Mouse (Mus musculus): ENCODE data around the gene Eci2. TPM values are rescaled to one million over a fixed set of nuclear protein-coding genes. Genes with fewer than 3 reads are reported as not detected.
"Not testable (repeated sequence)": the region's sequence is repeated elsewhere in the genome, so short reads cannot be mapped to it uniquely, and the experiment has no call there.

Gene Eci2
- 94.5 and 110 TPM in 2 replicates for total RNA-seq (2021)
- long read RNA-seq, transcript Eci2-211 (10 exons, 1,426 nt), result major isoform, 68 of 237 reads
- long read RNA-seq, transcript Eci2-213 (10 exons, 1,414 nt), result minor isoform, 13 of 237 reads
- long read RNA-seq, transcript Eci2-201 (10 exons, 1,746 nt), result minor isoform, 57 of 237 reads
- long read RNA-seq, partial matches to known transcripts, result 4 of 237 reads
- long read RNA-seq, other reads (novel, unspliced or antisense), result 93 of 237 reads

GRCm38 (mm10) chr13:35026879-35027278, at the start of gene Eci2:
Eci2 (minus strand) TSS chr13:35027096.
- peak; percentile 8 for DNase-seq

DNA sequence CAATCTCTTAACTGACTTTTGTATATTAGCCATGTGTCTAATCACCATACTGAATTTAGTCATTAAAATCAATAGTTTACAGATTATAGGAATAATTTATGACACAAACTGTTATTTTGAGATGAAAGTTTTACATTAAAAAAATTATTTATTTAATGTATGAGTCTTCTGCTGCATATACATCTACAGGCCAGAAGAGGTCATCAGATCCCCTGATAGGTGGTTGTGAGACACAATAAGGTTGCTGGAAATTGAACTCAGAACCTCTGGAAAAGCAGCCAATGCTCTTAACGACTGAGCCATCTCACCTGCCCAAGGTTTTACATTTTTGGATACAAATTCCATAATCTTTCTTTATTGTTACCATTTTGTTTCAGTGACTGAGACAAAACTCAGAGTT, 48.0 kb upstream of the Eci2 start:
- DNase-seq, result no peak

DNA sequence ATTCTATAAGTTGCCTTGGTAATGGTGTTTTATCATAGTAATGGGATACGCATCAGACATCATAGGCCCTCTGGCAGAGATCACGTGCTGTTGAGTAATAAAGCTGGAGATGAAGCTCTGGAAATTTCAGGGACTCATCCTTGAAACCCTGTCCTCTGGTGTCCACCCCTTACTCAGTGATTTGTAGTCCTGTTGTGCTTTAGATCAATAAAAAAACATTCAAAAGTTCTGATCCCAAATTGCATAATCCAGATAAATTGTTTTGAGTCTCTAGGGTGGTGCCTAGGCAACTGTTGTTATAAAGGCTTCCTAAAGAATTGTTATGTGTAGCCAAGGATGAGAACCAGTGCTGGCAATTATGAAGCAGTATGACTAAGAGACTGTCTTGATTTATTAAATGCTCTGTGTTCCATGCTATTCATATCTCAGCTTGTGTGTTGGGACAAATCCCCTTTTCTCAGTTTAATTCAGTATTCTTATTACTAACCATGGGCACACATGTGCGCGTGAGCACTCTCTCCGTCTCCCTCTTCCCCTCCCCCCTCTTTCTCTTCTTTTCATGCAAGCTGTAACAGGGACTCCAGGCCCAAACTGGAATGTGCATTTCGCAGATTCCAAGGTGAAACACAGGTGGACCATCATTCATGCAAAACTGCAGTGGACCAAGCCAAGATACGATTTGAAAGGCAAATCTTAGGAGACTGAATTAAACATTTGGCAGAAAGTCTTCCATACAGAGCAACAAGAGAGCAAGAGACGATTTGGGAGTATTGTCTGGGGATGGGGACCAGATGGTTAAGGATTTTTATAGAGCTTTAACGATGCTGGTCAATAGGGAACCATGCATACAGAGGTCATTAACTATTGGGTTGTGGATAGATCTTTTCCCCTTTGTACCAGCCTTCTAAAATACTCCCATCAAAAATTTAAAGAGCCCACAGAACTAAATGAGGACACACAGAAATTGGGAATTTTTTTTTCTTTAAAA, 43.9 kb upstream of the Eci2 start:
- DNase-seq, result no peak

DNA sequence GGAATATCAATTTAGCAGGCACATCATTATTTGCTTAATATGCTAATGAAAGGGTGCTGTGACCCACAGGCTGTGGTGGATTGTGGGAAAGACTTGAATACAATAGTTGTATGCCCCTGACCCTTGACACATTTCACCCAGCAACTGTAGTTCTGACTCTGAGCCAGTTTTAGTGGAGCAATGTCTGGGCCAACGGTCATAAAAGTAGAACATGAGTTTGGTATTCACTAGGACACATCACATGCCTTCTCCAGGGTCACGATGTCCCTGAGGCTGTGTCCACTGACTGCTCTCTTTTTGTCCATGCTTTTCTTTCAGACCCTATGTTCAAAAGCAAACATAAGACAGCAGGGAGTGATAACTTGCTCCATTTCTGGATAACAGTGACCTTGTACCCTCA, 40.2 kb upstream of the Eci2 start:
- DNase-seq, result peak; percentile 23

DNA sequence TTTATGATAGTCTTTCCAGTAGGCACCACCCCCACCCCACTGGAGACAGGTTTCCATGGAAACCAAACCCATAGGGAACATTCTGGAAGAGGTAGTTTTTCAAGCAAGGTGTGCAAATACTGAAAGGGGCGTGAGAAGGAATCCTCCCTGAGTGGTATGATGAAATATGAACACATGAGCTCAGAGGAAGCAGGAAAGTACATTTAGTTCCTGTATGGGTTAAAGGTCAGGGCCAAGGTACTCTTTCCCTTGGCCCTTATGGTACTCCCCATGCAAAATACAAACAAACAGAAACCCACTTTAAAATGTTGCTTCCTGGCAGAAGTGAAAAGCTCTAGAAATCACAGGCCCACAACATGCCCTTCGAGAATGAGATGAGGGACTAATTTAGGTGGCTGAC, 39.1 kb upstream of the Eci2 start:
- no peak for DNase-seq

- DNase-seq, result no peak
Measured at GRCm38 (mm10) chr13:35064381-35064780, 37.5 kb upstream of the Eci2 start.

- no peak for DNase-seq
Measured at GRCm38 (mm10) chr13:35058145-35058544, 31.2 kb upstream of the Eci2 start.

DNA sequence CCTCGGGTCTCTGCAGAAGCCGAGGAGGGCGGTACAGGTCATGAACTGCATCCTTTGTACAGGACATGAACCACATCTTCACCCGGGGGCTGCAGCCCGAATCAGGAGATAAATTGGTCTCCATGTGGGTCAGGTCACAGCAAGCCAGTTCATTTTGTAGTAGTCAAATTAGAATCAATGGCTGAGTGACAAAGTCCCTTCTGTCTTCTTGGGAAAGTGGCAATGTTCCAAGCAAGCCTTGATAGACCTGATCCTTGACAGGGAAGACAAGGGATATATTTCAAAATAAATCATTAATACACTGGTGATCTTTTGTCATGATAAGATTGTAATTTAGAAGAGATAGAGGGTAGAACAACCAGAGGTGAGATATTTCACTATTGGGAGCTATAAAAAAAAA, 9.6 kb upstream of the Eci2 start:
- no peak for DNase-seq

GRCm38 (mm10) chr13:35035731-35036130, 8.8 kb upstream of the Eci2 start:
- DNase-seq, result no peak

GRCm38 (mm10) chr13:35033571-35033970, 6.7 kb upstream of the Eci2 start:
- DNase-seq, result no peak

DNA sequence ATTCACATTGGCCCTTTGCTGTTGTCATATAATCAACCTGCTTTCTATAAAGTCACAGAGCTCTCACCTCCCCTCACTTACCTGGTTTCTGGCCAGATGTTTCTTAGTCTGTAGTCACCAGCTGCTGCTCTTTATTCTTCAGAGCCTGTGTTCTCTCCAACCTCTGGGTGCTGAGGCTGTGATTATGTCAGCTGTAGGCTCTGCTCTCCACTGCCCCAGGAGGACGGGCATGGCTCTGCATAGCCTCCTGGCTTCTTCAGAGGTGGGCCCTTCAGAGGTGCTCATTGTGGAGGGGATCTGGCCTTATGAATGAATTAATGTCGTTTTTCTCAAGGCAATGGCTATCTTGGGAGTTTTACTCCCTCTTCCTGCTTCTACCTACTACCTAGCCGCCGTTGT, 4.8 kb upstream of the Eci2 start:
- DNase-seq, result no peak

DNA sequence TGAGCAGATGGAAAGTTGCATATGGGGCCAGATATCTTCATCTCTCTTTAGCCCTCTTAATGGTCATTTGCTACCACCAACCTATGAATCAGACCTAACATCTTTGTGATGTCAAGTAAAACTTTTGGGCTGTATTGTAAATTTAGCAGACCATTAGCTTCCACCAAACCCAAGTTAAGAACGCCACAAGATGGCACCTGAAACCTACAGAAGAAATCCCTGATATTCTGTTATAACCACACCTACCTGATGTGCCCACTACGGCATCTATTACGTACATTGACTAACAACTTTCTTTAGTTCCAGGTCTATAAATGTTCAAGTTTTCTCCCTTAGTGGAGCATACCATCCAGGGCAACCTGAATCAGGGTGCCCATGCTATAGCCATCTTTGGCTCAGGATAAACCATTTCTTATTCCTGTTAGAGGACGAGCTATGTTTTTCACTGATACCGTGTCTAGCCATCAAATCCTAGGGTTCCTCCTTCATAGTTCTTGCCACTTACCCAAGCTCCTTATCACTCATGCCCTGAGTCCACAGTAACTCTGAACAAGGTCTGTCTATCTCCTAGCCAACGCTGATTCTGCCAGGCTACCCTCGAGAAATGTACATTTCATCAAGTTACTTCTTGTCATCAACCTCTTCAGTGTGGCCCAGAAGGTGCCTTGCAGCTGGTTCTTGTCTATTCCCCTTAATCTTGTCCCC, 4.2 kb upstream of the Eci2 start:
- DNase-seq, result no peak

- no peak for DNase-seq
Measured at GRCm38 (mm10) chr13:35028365-35028764, 1.5 kb upstream of the Eci2 start.

DNA sequence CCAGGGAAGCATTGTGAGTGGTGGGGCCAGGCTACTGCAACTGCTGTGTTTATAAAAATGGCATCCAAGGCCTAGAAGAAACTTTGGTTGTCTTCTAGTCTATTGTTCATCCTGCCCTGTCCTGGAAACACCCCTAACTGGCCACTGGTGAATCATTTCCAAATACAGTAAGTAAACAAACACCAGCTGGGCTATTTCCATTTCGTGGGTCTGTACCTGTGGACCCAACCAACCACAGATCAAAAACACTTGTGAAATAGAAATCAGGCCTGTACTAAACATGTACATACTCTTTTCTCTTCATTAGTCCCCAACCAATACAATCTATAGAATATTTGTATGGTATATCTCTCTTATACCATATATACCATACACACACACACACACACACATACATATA, 3.5 kb downstream of the Eci2 start:
- not testable (repeated sequence) for DNase-seq

DNA sequence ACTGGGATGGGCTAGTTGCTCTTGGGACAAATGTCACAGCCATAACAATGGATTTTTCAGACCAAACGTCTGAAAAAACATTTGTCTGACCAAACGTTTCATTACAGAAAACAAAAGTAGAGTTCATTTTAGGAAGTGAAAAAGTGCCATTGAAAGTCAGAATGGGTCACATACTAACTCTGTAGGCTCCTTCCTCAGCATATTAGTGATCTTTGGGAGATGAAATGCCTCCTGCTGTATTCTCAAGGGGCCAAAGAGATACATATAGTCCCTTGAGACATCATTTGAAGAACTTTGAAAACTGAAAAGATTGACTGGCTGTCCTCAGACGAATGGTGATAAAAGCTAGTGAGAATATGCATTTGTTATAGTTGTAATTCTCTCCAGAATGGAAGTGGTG, 6.5 kb downstream of the Eci2 start:
- no peak for DNase-seq

DNA sequence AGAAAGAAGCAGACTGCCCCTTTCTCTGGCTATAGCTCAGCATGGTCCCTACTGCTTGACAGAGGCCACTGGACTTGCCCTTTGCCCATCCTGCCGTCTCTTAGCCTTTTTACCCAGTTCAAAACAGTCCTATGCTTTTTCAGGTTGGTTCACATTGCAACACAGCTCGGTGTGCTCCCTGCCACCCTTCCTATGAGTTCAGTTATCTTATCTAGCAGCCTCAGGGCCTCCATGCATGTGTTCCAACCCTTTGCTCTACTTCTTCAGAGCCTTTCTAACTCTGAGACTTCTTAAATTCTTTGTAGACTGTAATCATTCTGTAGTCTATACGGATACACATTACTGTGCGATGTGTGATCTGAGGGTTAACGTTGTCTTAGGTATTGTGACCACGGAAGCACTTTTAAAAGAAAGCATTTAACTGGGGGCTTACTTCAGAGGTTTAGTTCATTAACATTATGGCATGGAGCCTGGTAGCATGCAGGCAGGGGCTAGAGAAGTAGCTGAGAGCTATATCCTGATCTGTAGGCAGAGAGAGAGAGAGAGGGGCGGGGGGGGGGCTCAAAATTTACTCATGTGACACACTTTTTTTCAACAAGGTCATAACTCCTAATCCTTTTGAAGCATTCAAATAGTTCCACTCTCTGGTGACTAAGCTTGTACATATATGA, 7.9 kb downstream of the Eci2 start:
- DNase-seq, result no peak

- no peak for DNase-seq
Measured at GRCm38 (mm10) chr13:35017392-35017791, 9.5 kb downstream of the Eci2 start.

DNA sequence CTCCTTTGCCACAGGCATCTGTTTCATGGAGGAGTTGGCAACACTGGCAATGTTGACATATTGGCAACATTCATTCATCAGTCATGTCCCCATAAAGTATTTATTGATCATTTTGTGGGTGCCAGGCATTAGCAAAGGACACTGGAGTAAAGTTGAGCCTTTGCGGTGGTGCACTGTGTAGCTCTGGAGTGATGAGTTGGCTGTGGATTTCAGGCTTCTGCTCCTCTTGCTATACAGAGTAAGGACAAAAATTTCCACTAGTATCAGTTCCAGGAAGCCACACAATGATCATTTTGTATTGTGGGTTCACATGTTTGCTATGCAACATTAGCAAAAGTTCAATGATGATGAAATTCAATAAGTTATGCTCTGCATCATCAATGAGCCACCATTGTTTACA, 10.8 kb downstream of the Eci2 start:
- no peak for DNase-seq

DNA sequence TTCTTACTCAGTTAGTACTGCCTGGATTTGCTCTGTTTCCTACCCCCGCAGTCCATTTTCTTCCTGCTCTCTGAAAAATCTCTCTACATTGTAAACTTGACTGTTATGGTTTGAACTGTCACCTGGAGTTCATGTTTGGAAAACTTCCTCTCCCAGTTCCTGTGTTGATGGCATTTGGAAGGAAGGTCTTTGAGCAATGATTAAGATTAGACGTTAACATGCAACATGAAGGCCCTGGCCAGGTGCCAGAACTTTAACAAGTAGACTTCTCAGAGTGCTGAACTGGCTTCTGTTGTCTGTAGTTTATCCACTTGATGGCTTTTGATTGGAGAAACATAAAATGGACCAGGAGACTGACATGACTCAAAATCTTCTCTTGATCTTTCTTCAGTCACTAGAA, 31.0 kb downstream of the Eci2 start:
- DNase-seq, result peak; percentile 7

GRCm38 (mm10) chr13:34993983-34994811, 32.7 kb downstream of the Eci2 start:
- peak; percentile 97 for DNase-seq

DNA sequence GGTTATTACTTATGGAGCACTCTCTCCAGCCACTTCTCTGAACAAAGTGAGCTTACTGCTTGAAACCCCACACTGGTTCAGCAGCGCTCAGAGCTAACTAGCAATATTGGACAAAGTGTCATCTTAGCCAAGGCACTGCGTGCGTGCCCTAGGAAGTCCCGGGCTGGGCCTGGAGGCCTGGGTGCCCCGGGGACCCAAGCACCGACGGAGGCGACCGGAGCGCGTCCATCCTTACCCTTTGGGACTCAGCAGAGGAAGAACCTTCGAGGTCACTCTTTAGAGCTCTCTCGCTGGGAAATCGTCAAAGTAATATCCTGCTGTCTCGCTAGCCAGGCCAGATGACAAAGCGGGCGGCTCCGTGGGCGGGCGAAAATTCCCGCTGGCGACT, 33.3 kb downstream of the Eci2 start:
- DNase-seq, result no peak

DNA sequence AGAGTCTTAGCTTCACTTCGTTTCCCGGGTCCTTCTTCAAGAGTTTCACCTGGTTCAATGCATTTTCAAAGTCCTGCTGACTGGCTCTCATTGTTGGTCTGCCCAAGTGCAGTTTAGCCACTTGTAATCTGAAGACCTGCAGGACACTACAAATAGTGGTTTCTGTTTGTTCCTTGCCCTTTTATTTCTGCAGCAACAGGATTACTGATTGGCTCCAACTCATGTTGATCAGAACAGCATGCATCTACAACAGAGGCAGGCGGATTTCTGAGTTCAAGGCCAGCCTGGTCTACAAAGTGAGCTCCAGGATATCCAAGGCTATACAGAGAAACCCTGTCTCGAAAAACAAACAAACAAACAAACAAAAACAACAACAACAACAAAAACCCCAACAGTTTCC, 33.8 kb downstream of the Eci2 start:
- no peak for DNase-seq

Data from adrenal gland, postnatal 25 days (tissue).